Comparison of ENCODE assay signal across 28 mouse cellular contexts in genomic region chr13:68598953-68599352, GRCm38 (mm10). TPM values are rescaled to one million over a fixed set of nuclear protein-coding genes. Genes with fewer than 3 reads are reported as not detected.
DNase-seq lines count a peak whose midpoint lies in the region; ATAC-seq and TF ChIP-seq lines count a peak whose summit lies in the region.
"Had no signal": no experiment of that assay in that cellular context is flagged by ENCODE, and none has a peak within 500 bp of the region (broad histone marks: within the 10 kb centered on the region; RNA-seq: fewer than 3 reads in every experiment).

No protein-coding gene starts in this region.

- H3K27me3 ChIP-seq in forebrain, postnatal 0 days (ENCODE audit: insufficient read depth, low read length), result no peaks in the 10 kb centered on the region
- no peaks in the 10 kb centered on the region for H3K27me3 ChIP-seq in forebrain, embryonic 11.5 days (ENCODE audit: control insufficient read depth, insufficient read depth, low read length)
- no peaks in the 10 kb centered on the region for H3K27me3 ChIP-seq in small intestine, adult 2 months (ENCODE audit: control insufficient read depth, insufficient read depth, low read length)
- no peaks in the 10 kb centered on the region for H3K27me3 ChIP-seq in forebrain, embryonic 14.5 days (replicated peaks; ENCODE audit: control insufficient read depth, insufficient read depth, low read length)
- H3K27me3 ChIP-seq: embryonic facial prominence, embryonic 15.5 days; hindbrain, embryonic 13.5 days; midbrain, embryonic 13.5 days had no signal

- H3K4me1 ChIP-seq in forebrain, postnatal 0 days (ENCODE audit: insufficient read depth), result peaks cover 3% of the 10 kb centered on the region; the same call in 1 of the 2 replicates
- no peaks in the 10 kb centered on the region for H3K4me1 ChIP-seq in forebrain, embryonic 11.5 days (replicated peaks; ENCODE audit: control insufficient read depth, insufficient read depth, low read length)
- peaks cover 9% of the 10 kb centered on the region for H3K4me1 ChIP-seq in small intestine, adult 2 months (ENCODE audit: control insufficient read depth, insufficient read depth, insufficient read length, low read length)
- no peaks in the 10 kb centered on the region for H3K4me1 ChIP-seq in forebrain, embryonic 14.5 days (ENCODE audit: control insufficient read depth, insufficient read depth, low read length)

- no peak for TF ChIP-seq POLR2A in small intestine, adult 2 months (IDR thresholded peaks at IDR 0.05; ENCODE audit: low read depth, low read length)

- peak; percentile 37 for TF ChIP-seq CTCF in forebrain, postnatal 0 days (IDR thresholded peaks at IDR 0.05; ENCODE audit: low read depth)
- TF ChIP-seq CTCF in left cerebral cortex, adult 2 months (IDR thresholded peaks at IDR 0.05), result peak; percentile 45
- peak; percentile 18; the same call in 1 of the 2 replicates for TF ChIP-seq CTCF in small intestine, adult 2 months (IDR thresholded peaks at IDR 0.05; ENCODE audit: extremely low read depth, insufficient read length, insufficient replicate concordance, low read depth, low read length)

- no peak overlapping the region for H3K4me3 ChIP-seq in forebrain, postnatal 0 days (ENCODE audit: low read depth, low read length)
- no peak overlapping the region for H3K4me3 ChIP-seq in forebrain, embryonic 11.5 days (ENCODE audit: low read depth, low read length)
- H3K4me3 ChIP-seq in left cerebral cortex, adult 2 months, result no peak overlapping the region
- H3K4me3 ChIP-seq in small intestine, adult 2 months (ENCODE audit: low read depth, low read length), result no peak overlapping the region
- no peak overlapping the region for H3K4me3 ChIP-seq in forebrain, embryonic 14.5 days (ENCODE audit: low read depth, low read length)
- H3K4me3 ChIP-seq: embryonic facial prominence, embryonic 15.5 days; heart, embryonic 15.5 days; hindbrain, embryonic 13.5 days; limb, embryonic 10.5 days; midbrain, embryonic 13.5 days had no signal

- H3K9me3 ChIP-seq in forebrain, postnatal 0 days (ENCODE audit: low read length), result no peaks in the 10 kb centered on the region
- H3K9me3 ChIP-seq in forebrain, embryonic 11.5 days (ENCODE audit: control insufficient read depth, low read length), result no peaks in the 10 kb centered on the region
- H3K9me3 ChIP-seq in forebrain, embryonic 14.5 days (replicated peaks; ENCODE audit: control insufficient read depth, low read length), result no peaks in the 10 kb centered on the region
- H3K9me3 ChIP-seq: embryonic facial prominence, embryonic 15.5 days; G1E; heart, embryonic 15.5 days; hindbrain, embryonic 13.5 days; limb, embryonic 10.5 days; midbrain, embryonic 13.5 days had no signal

- no peak for DNase-seq in forebrain, postnatal 0 days
- no peak for DNase-seq in forebrain, embryonic 11.5 days (ENCODE audit: low spot score)
- no peak for DNase-seq in left cerebral cortex, adult 2 months (ENCODE audit: extremely low spot score in 1 of 2, low spot score in 2 of 2)
- no peak for DNase-seq in left cerebral cortex, postnatal 10 days (ENCODE audit: extremely low spot score in 1 of 2, low spot score in 2 of 2)
- peak; percentile 22 for DNase-seq in retina, embryonic 14.5 days (ENCODE audit: low spot score)
- no peak for DNase-seq in retina, postnatal 1 day
- no peak for DNase-seq in forebrain, embryonic 14.5 days (ENCODE audit: low spot score)
- DNase-seq: adrenal gland, postnatal 14 days; cerebellum, adult 2 months; cerebellum, postnatal 25 days; embryo, embryonic 11 days; heart, postnatal 36 days; kidney, adult 9 months; kidney, postnatal 36 days; layer of hippocampus, adult 9-11 months; lung, postnatal 10 days; thymus, postnatal 36 days had no signal

- intact Hi-C loops in left cerebral cortex, adult 2 months (cut with DNase I), result loop anchor here (10.0 kb wide), 1 partner anchor 1006 kb away; no protein-coding TSS in a partner anchor
- intact Hi-C loops in left cerebral cortex, postnatal 10 days (cut with DNase I), result no loop called here

- H3K9ac ChIP-seq in forebrain, postnatal 0 days, result no peak overlapping the region
- no peak overlapping the region for H3K9ac ChIP-seq in forebrain, embryonic 11.5 days (ENCODE audit: low read length)
- H3K9ac ChIP-seq in forebrain, embryonic 14.5 days (ENCODE audit: low read length), result no peak overlapping the region
- H3K9ac ChIP-seq: embryonic facial prominence, embryonic 15.5 days; heart, embryonic 15.5 days; hindbrain, embryonic 13.5 days; midbrain, embryonic 13.5 days had no signal

- ATAC-seq in forebrain, postnatal 0 days, result no peak
- no peak for ATAC-seq in forebrain, embryonic 11.5 days (replicated peaks; ENCODE audit: low FRiP score)
- no peak for ATAC-seq in forebrain, embryonic 14.5 days
- ATAC-seq: midbrain, embryonic 13.5 days had no signal

- no peak overlapping the region for H3K27ac ChIP-seq in forebrain, postnatal 0 days (ENCODE audit: low read depth, low read length)
- H3K27ac ChIP-seq in forebrain, embryonic 11.5 days (ENCODE audit: low read depth, low read length), result no peak overlapping the region
- no peak overlapping the region for H3K27ac ChIP-seq in left cerebral cortex, adult 2 months
- no peak overlapping the region for H3K27ac ChIP-seq in small intestine, adult 2 months (ENCODE audit: insufficient read depth, low read depth, low read length)
- no peak overlapping the region for H3K27ac ChIP-seq in forebrain, embryonic 14.5 days (ENCODE audit: low read depth, low read length)
- H3K27ac ChIP-seq: embryonic facial prominence, embryonic 15.5 days; heart, embryonic 15.5 days; hindbrain, embryonic 13.5 days; limb, embryonic 10.5 days; midbrain, embryonic 13.5 days had no signal

- H3K4me2 ChIP-seq in forebrain, postnatal 0 days (ENCODE audit: low read depth), result no peak overlapping the region
- H3K4me2 ChIP-seq in forebrain, embryonic 11.5 days (ENCODE audit: low read depth, low read length, severe bottlenecking), result no peak overlapping the region
- no peak overlapping the region for H3K4me2 ChIP-seq in forebrain, embryonic 14.5 days (ENCODE audit: low read length)
- H3K4me2 ChIP-seq: embryonic facial prominence, embryonic 15.5 days; heart, embryonic 15.5 days; hindbrain, embryonic 13.5 days; midbrain, embryonic 13.5 days had no signal

- no peaks in the 10 kb centered on the region for H3K36me3 ChIP-seq in forebrain, postnatal 0 days (ENCODE audit: insufficient read depth)
- H3K36me3 ChIP-seq in forebrain, embryonic 11.5 days (ENCODE audit: control insufficient read depth, insufficient read depth, low read length), result no peaks in the 10 kb centered on the region
- no peaks in the 10 kb centered on the region for H3K36me3 ChIP-seq in small intestine, adult 2 months (ENCODE audit: control insufficient read depth, insufficient read depth, low read length)
- H3K36me3 ChIP-seq in forebrain, embryonic 14.5 days (ENCODE audit: control insufficient read depth, insufficient read depth, low read length), result no peaks in the 10 kb centered on the region
- H3K36me3 ChIP-seq: embryonic facial prominence, embryonic 15.5 days; heart, embryonic 15.5 days; hindbrain, embryonic 13.5 days; midbrain, embryonic 13.5 days had no signal

RNA-seq across cellular contexts. Expression of gene 1700001L19Rik, which starts 1.7 kb away (rescaled TPM):
- total RNA-seq in forebrain, postnatal 0 days (2014; rRNA removed), result 9.4 and 17.5 TPM in 2 replicates
- 13.6 and 16.5 TPM in 2 replicates for polyA plus RNA-seq in forebrain, postnatal 0 days (2015; fragmentation: Nextera tagmentation; extraction: Ambion mirVana)
- 0.93 and 1.1 TPM in 2 replicates for polyA plus RNA-seq in forebrain, embryonic 11.5 days (2014; fragmentation: Nextera tagmentation; extraction: Ambion mirVana)
- 10 to 100 TPM; 19.9 to 22.0 TPM for total RNA-seq in left cerebral cortex, adult 2 months (2021)
- 10 to 100 TPM; 31.1 to 34.4 TPM for total RNA-seq in left cerebral cortex, postnatal 10 days (2021)
- polyA plus RNA-seq in small intestine, adult 2 months (2012; rRNA removed), result not detected in 2 replicates
- 3.3 and 4.4 TPM in 2 replicates for polyA plus RNA-seq in forebrain, embryonic 14.5 days (2014; fragmentation: Nextera tagmentation; extraction: Ambion mirVana)
- total RNA-seq: G1E; gastrocnemius, postnatal 4 days; heart, postnatal 36 days; liver, adult 2 months; megakaryocyte progenitor cell, adult 5-6 weeks had no signal
- polyA plus RNA-seq: G1E; liver, adult 2 months; liver, embryonic 16.5 days had no signal

RNA-seq across cellular contexts. Expression of gene Fastkd3, which starts 16.9 kb away (rescaled TPM):
- 7.9 and 12.3 TPM in 2 replicates for total RNA-seq in forebrain, postnatal 0 days (2014; rRNA removed)
- polyA plus RNA-seq in forebrain, postnatal 0 days (2015; fragmentation: Nextera tagmentation; extraction: Ambion mirVana), result 19.5 and 21.3 TPM in 2 replicates
- 43.4 and 46.6 TPM in 2 replicates for polyA plus RNA-seq in forebrain, embryonic 11.5 days (2014; fragmentation: Nextera tagmentation; extraction: Ambion mirVana)
- total RNA-seq in left cerebral cortex, adult 2 months (2021), result 10 to 100 TPM; 14.9 to 18.9 TPM
- 10 to 100 TPM; 12.4 to 13.2 TPM for total RNA-seq in left cerebral cortex, postnatal 10 days (2021)
- polyA plus RNA-seq in small intestine, adult 2 months (2012; rRNA removed), result 2.2 and 3.3 TPM in 2 replicates
- polyA plus RNA-seq in forebrain, embryonic 14.5 days (2014; fragmentation: Nextera tagmentation; extraction: Ambion mirVana), result 28.5 and 31.1 TPM in 2 replicates

RNA-seq across cellular contexts. Expression of gene Mtrr, which starts 17.0 kb away (rescaled TPM):
- total RNA-seq in forebrain, postnatal 0 days (2014; rRNA removed), result 13.7 and 15.1 TPM in 2 replicates
- 6.1 and 9.9 TPM in 2 replicates for polyA plus RNA-seq in forebrain, postnatal 0 days (2015; fragmentation: Nextera tagmentation; extraction: Ambion mirVana)
- polyA plus RNA-seq in forebrain, embryonic 11.5 days (2014; fragmentation: Nextera tagmentation; extraction: Ambion mirVana), result 21.6 and 22.3 TPM in 2 replicates
- total RNA-seq in left cerebral cortex, adult 2 months (2021), result 10 to 100 TPM; 14.8 to 15.5 TPM
- 10 to 100 TPM in 1 of 2 experiments, 1 to 10 TPM in 1; 9.3 to 11.9 TPM for total RNA-seq in left cerebral cortex, postnatal 10 days (2021)
- 1.3 and 2.2 TPM in 2 replicates for polyA plus RNA-seq in small intestine, adult 2 months (2012; rRNA removed)
- polyA plus RNA-seq in forebrain, embryonic 14.5 days (2014; fragmentation: Nextera tagmentation; extraction: Ambion mirVana), result 10.4 and 12.8 TPM in 2 replicates
